Mouse (Mus musculus): ENCODE results near the gene Fam163a. TPM values are rescaled to one million over a fixed set of nuclear protein-coding genes. Genes with fewer than 3 reads are reported as not detected.

Fam163a gene
- total RNA-seq, 1 experiment, result 0.09 TPM

GRCm38 (mm10) chr1:156074575-156074974 is 130.3 kb downstream of the Fam163a start:
- Histone ChIP-seq H3K9me3 (ENCODE audit: control insufficient read depth, insufficient read depth, low read depth, low read length) (no peaks in the 10 kb centered on the region), H3K36me3 (ENCODE audit: control insufficient read depth, insufficient read depth, low read length, poor library complexity, severe bottlenecking) (no peaks in the 10 kb centered on the region), H3K27ac (ENCODE audit: insufficient read depth, low read depth, low read length, poor library complexity, severe bottlenecking) (peak overlapping the region; percentile 40; the same call in 1 of the 2 replicates), H3K4me1 (ENCODE audit: control insufficient read depth in 2 of 2, insufficient read depth in 2 of 2, low read length in 2 of 2, poor library complexity in 1 of 2) (peaks cover 6 to 23% of the 10 kb centered on the region in 2 experiments; a peak in 3 of 4 replicates), H3K9ac (ENCODE audit: insufficient read depth, low read depth, low read length, poor library complexity, severe bottlenecking) (no peak overlapping the region), H3K4me3 (ENCODE audit: insufficient read depth in 1 of 2, low read depth in 1 of 2, low read length in 2 of 2, poor library complexity in 1 of 2, severe bottlenecking in 1 of 2) (no peak overlapping the region)
- TF ChIP-seq CHD2 (IDR thresholded peaks at IDR 0.05; ENCODE audit: low read depth, low read length) (no peak), MAFK (IDR thresholded peaks at IDR 0.05; ENCODE audit: insufficient read depth, low read depth, low read length) (no peak), ZC3H11A (IDR thresholded peaks at IDR 0.05; ENCODE audit: borderline replicate concordance, low read depth, low read length) (no peak), HCFC1 (IDR thresholded peaks at IDR 0.05; ENCODE audit: borderline replicate concordance, insufficient read depth, low read length) (no peak), ZNF384 (IDR thresholded peaks at IDR 0.05; ENCODE audit: low read depth, low read length) (no peak)
- DNase-seq (ENCODE audit: low read depth, low spot score), result no peak
- in situ Hi-C loops (cut with MboI; ENCODE audit: low sequenced_read_pairs in 2 of 2, unreplicated experiment in 2 of 2), result no loop called here

- no peaks in the 10 kb centered on the region for H3K9me3 ChIP-seq (ENCODE audit: control insufficient read depth, insufficient read depth, low read depth, low read length)
- TF ChIP-seq ZC3H11A (IDR thresholded peaks at IDR 0.05; ENCODE audit: borderline replicate concordance, low read depth, low read length) (no peak), MAFK (IDR thresholded peaks at IDR 0.05; ENCODE audit: insufficient read depth, low read depth, low read length) (no peak), CHD2 (IDR thresholded peaks at IDR 0.05; ENCODE audit: low read depth, low read length) (no peak), HCFC1 (IDR thresholded peaks at IDR 0.05; ENCODE audit: borderline replicate concordance, insufficient read depth, low read length) (no peak), ZNF384 (IDR thresholded peaks at IDR 0.05; ENCODE audit: low read depth, low read length) (no peak)
- peaks cover 6 to 23% of the 10 kb centered on the region in 2 experiments; a peak in 3 of 4 replicates for H3K4me1 ChIP-seq (ENCODE audit: control insufficient read depth in 2 of 2, insufficient read depth in 2 of 2, low read length in 2 of 2, poor library complexity in 1 of 2)
- no peak overlapping the region for H3K4me3 ChIP-seq (ENCODE audit: insufficient read depth in 1 of 2, low read depth in 1 of 2, low read length in 2 of 2, poor library complexity in 1 of 2, severe bottlenecking in 1 of 2)
- in situ Hi-C loops (cut with MboI; ENCODE audit: low sequenced_read_pairs in 2 of 2, unreplicated experiment in 2 of 2), result no loop called here
- peak overlapping the region; percentile 5; the same call in 1 of the 2 replicates for H3K27ac ChIP-seq (ENCODE audit: insufficient read depth, low read depth, low read length, poor library complexity, severe bottlenecking)
- no peak for DNase-seq (ENCODE audit: low read depth, low spot score)
- no peaks in the 10 kb centered on the region for H3K36me3 ChIP-seq (ENCODE audit: control insufficient read depth, insufficient read depth, low read length, poor library complexity, severe bottlenecking)
- H3K9ac ChIP-seq (ENCODE audit: insufficient read depth, low read depth, low read length, poor library complexity, severe bottlenecking), result no peak overlapping the region
Observed at GRCm38 (mm10) chr1:156073169-156073821, 131.5 kb downstream of the Fam163a start.

GRCm38 (mm10) chr1:156070106-156070505 is 134.7 kb downstream of the Fam163a start:
- TF ChIP-seq ZNF384 (IDR thresholded peaks at IDR 0.05; ENCODE audit: low read depth, low read length) (no peak), ZC3H11A (IDR thresholded peaks at IDR 0.05; ENCODE audit: borderline replicate concordance, low read depth, low read length) (no peak), MAFK (IDR thresholded peaks at IDR 0.05; ENCODE audit: insufficient read depth, low read depth, low read length) (no peak), CHD2 (IDR thresholded peaks at IDR 0.05; ENCODE audit: low read depth, low read length) (no peak), HCFC1 (IDR thresholded peaks at IDR 0.05; ENCODE audit: borderline replicate concordance, insufficient read depth, low read length) (no peak)
- in situ Hi-C loops (cut with MboI; ENCODE audit: low sequenced_read_pairs in 2 of 2, unreplicated experiment in 2 of 2), result no loop called here
- Histone ChIP-seq H3K4me3 (ENCODE audit: insufficient read depth in 1 of 2, low read depth in 1 of 2, low read length in 2 of 2, poor library complexity in 1 of 2, severe bottlenecking in 1 of 2) (no peak overlapping the region), H3K4me1 (ENCODE audit: control insufficient read depth in 2 of 2, insufficient read depth in 2 of 2, low read length in 2 of 2, poor library complexity in 1 of 2) (peaks cover 4 to 11% of the 10 kb centered on the region in 2 experiments), H3K9me3 (ENCODE audit: control insufficient read depth, insufficient read depth, low read depth, low read length) (no peaks in the 10 kb centered on the region), H3K36me3 (ENCODE audit: control insufficient read depth, insufficient read depth, low read length, poor library complexity, severe bottlenecking) (peaks cover 11% of the 10 kb centered on the region), H3K27ac (ENCODE audit: insufficient read depth, low read depth, low read length, poor library complexity, severe bottlenecking) (no peak overlapping the region), H3K9ac (ENCODE audit: insufficient read depth, low read depth, low read length, poor library complexity, severe bottlenecking) (no peak overlapping the region)
- DNase-seq (ENCODE audit: low read depth, low spot score), result no peak

- Histone ChIP-seq H3K9ac (ENCODE audit: insufficient read depth, low read depth, low read length, poor library complexity, severe bottlenecking) (no peak overlapping the region), H3K27ac (ENCODE audit: insufficient read depth, low read depth, low read length, poor library complexity, severe bottlenecking) (no peak overlapping the region), H3K4me3 (ENCODE audit: insufficient read depth in 1 of 2, low read depth in 1 of 2, low read length in 2 of 2, poor library complexity in 1 of 2, severe bottlenecking in 1 of 2) (no peak overlapping the region), H3K4me1 (ENCODE audit: control insufficient read depth in 2 of 2, insufficient read depth in 2 of 2, low read length in 2 of 2, poor library complexity in 1 of 2) (no peaks in the 10 kb centered on the region; a peak in 2 of 4 replicates), H3K36me3 (ENCODE audit: control insufficient read depth, insufficient read depth, low read length, poor library complexity, severe bottlenecking) (peaks cover 33% of the 10 kb centered on the region), H3K9me3 (ENCODE audit: control insufficient read depth, insufficient read depth, low read depth, low read length) (no peaks in the 10 kb centered on the region)
- in situ Hi-C loops (cut with MboI; ENCODE audit: low sequenced_read_pairs in 2 of 2, unreplicated experiment in 2 of 2), result no loop called here
- no peak for DNase-seq (ENCODE audit: low read depth, low spot score)
- TF ChIP-seq MAFK (IDR thresholded peaks at IDR 0.05; ENCODE audit: insufficient read depth, low read depth, low read length), result no peak
- no peak for TF ChIP-seq ZNF384 (IDR thresholded peaks at IDR 0.05; ENCODE audit: low read depth, low read length)
- TF ChIP-seq ZC3H11A (IDR thresholded peaks at IDR 0.05; ENCODE audit: borderline replicate concordance, low read depth, low read length), result no peak
- TF ChIP-seq CHD2 (IDR thresholded peaks at IDR 0.05; ENCODE audit: low read depth, low read length), result no peak
Observed at GRCm38 (mm10) chr1:156066133-156066532, 138.7 kb downstream of the Fam163a start.

All from ES-E14 (cell line).